Mouse (Mus musculus) MN1 (cell line): Measurements from ENCODE around the gene Ndufaf8.

Experiments
- DNase-seq: peaks from one replicate; pipeline ENCODE4 v3.0.0-alpha.2; 2016; ENCODE audit warnings: low spot score

The Ndufaf8 gene

GRCm38 (mm10) chr11:120136195-120136594, 37.5 kb downstream of the Ndufaf8 start:
- no peak for DNase-seq

- DNase-seq, result no peak
Measured at GRCm38 (mm10) chr11:120136796-120137624, 38.3 kb downstream of the Ndufaf8 start.

- no peak for DNase-seq
Measured at GRCm38 (mm10) chr11:120137625-120138004, 38.9 kb downstream of the Ndufaf8 start.

GRCm38 (mm10) chr11:120139309-120139731, 40.6 kb downstream of the Ndufaf8 start:
- DNase-seq, result no peak

- no peak for DNase-seq
Measured at GRCm38 (mm10) chr11:120140255-120140654, 41.5 kb downstream of the Ndufaf8 start.

GRCm38 (mm10) chr11:120142601-120143051, 43.9 kb downstream of the Ndufaf8 start:
- DNase-seq, result peak; percentile 69

GRCm38 (mm10) chr11:120143708-120144497, 45.2 kb downstream of the Ndufaf8 start:
- no peak for DNase-seq

GRCm38 (mm10) chr11:120148201-120148855, 49.6 kb downstream of the Ndufaf8 start:
- DNase-seq, result no peak

- DNase-seq, result peak; percentile 42
Measured at GRCm38 (mm10) chr11:120149510-120150200, 50.9 kb downstream of the Ndufaf8 start.
